Mouse (Mus musculus): ENCODE data around the gene Vti1a.

DNA sequence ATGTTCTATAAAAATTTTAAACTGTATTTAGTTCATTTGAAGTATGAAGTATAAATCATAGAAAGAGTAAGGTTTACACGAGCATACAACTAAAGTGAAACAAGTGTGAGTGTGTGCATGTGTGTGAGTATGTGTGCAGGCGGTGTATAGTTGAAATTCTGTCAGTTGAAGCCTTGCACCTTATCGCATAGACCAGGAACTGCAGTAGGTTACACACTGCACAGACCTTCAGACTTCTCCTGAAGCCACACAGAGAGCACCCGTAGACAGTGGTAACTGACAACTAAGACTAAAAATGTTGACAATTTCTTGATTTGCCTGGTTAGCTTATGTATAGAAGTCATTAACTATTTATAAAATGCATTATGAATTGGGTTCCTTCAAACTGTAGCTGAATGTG, 61.4 kb downstream of the Vti1a start:
- no peak for TF ChIP-seq EP300 (IDR thresholded peaks at IDR 0.05; ENCODE audit: low read depth)
- TF ChIP-seq CTCF (IDR thresholded peaks at IDR 0.05; ENCODE audit: low read depth) = no peak
